Mouse (Mus musculus) forebrain, embryonic 11.5 days (tissue): Measurements from ENCODE around the gene Scrn1. TPM values are rescaled to one million over a fixed set of nuclear protein-coding genes. Genes with fewer than 3 reads are reported as not detected.
A peak's percentile ranks its signal among the peaks of the same experiment; 100 is the strongest.

Experiments
- ATAC-seq: fragments of 200-750 bp; cut with Nextera tagmentation; replicated peaks from 2 replicates; pipeline ENCODE4 v1.8.0; 2017; ENCODE audit warnings: moderate TSS enrichment; ENCODE audit not compliant: low FRiP score
- DNase-seq: peaks from one replicate; pipeline ENCODE4 v3.0.0-alpha.2; 2017; ENCODE audit warnings: low spot score
- H3K27ac ChIP-seq: fragments of 300-500 bp; sonication (generic); 2 replicates; pipeline ENCODE4 v1.5.1; 2014; ENCODE audit warnings: low read depth, low read length
- H3K27me3 ChIP-seq: fragments of 300-500 bp; sonication (generic); 2 replicates; pipeline ENCODE4 v1.6.1; 2014; ENCODE audit warnings: mild to moderate bottlenecking, low read length, mixed read lengths; ENCODE audit not compliant: control insufficient read depth, insufficient read depth
- H3K36me3 ChIP-seq: fragments of 300-500 bp; sonication (generic); 2 replicates; pipeline ENCODE4 v1.6.1; 2014; ENCODE audit warnings: mild to moderate bottlenecking, low read length, moderate library complexity, mixed read lengths; ENCODE audit not compliant: control insufficient read depth, insufficient read depth
- H3K4me1 ChIP-seq: fragments of 300-500 bp; sonication (generic); replicated peaks from 2 replicates; pipeline ENCODE4 v1.6.1; 2014; ENCODE audit warnings: low read length, mixed read lengths; ENCODE audit not compliant: control insufficient read depth, insufficient read depth
- H3K4me2 ChIP-seq: fragments of 300-500 bp; sonication (generic); 2 replicates; pipeline ENCODE4 v1.6.1; 2014; ENCODE audit warnings: low read depth, mild to moderate bottlenecking, low read length, moderate library complexity, mixed read lengths; ENCODE audit not compliant: severe bottlenecking
- H3K4me3 ChIP-seq: fragments of 300-500 bp; sonication (generic); 2 replicates; pipeline ENCODE4 v1.5.1; 2014; ENCODE audit warnings: low read depth, low read length
- H3K9ac ChIP-seq: fragments of 300-500 bp; sonication (generic); 2 replicates; pipeline ENCODE4 v1.6.1; 2014; ENCODE audit warnings: low read length
- H3K9me3 ChIP-seq: fragments of 300-500 bp; sonication (generic); 2 replicates; pipeline ENCODE4 v1.6.1; 2016; ENCODE audit warnings: low read length, mixed read lengths; ENCODE audit not compliant: control insufficient read depth
- WGBS: fragments of 180-500 bp; shearing (Covaris S2); extraction: QIAGEN DNeasy Blood & Tissue Kit; methylation state at CpG from one replicate; pipeline ENCODE4 v1.1.7; 2014; 5-methylcytosine and 5-hydroxymethylcytosine counted together
- polyA plus RNA-seq: library from polyadenylated mRNA; unstranded; fragments of >200 nt; fragmentation: Nextera tagmentation; extraction: Ambion mirVana; gene quantifications from 2 replicates; pipeline ENCODE4 v1.2.1, GENCODE M21; 2014

The Scrn1 gene
- polyA plus RNA-seq, 1 experiment from 2014 or later: 102 TPM

DNA sequence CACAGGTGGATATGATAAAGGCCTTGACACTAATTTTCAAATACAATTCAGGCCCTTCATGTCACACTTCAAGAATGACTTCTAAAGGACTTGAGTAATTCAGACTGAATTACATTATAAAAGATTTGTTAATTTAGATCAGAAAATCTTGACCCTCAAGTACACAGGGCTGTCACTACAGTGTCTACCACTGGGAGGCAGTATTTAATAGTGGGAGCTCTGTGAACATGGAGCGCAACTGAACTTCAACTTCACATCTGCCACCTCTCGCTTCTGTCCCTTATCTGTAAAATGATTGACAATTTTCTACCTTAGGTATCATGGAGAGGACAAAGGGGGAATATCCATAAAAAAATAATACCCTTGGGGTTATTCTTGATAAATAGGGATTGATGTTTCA, 19.9 kb upstream of the Scrn1 start:
- DNase-seq (no peak), ATAC-seq (no peak)
- Histone ChIP-seq H3K4me2 (no peak overlapping the region), H3K9me3 (no peaks in the 10 kb centered on the region), H3K4me1 (no peaks in the 10 kb centered on the region), H3K36me3 (no peaks in the 10 kb centered on the region), H3K4me3 (no peak overlapping the region), H3K9ac (no peak overlapping the region), H3K27ac (no peak overlapping the region), H3K27me3 (no peaks in the 10 kb centered on the region)
- WGBS: 22% methylated on average over 2 of the region's 2 CpGs

DNA sequence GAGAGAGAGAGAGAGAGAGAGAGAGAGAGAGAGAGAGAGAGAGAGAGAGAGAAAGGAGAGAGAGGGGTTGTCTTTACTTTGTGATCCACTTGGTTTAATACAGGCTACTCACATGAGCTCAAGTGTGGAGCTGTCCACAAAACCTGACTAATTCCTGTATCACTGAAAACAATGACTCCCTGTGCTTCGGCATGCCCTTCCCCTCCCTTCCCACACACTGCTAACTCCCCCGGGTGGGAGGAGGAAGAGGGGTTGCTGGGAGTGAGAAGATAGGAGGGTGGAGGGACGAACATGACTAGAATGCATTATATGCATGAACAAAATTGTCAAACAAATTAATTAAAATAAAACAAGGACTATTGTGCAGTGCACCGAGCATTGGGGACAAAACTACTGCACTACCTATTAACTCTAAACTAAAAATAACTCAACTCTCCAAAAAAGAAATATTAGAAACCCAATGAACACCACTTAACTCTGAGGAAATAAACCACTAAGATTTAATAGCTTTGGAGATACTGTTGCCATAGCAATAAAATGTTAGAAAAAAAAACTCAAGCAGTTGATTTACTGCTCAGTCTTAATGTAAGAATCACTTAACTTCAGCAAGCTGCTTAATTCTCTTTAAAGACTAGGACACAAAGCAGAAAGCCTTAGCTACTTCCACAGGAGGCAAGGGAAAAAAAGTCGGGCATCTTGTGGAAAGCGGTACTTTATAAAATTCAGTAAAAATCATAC, 7.1 kb upstream of the Scrn1 start:
- Histone ChIP-seq H3K36me3 (no peaks in the 10 kb centered on the region), H3K27ac (no peak overlapping the region; the same call in 1 of the 2 replicates), H3K9ac (0 out of 2 replicates have a peak overlapping the region, but pooled peaks have one; percentile 9), H3K27me3 (no peaks in the 10 kb centered on the region), H3K9me3 (no peaks in the 10 kb centered on the region), H3K4me1 (peaks cover 10% of the 10 kb centered on the region), H3K4me3 (no peak overlapping the region), H3K4me2 (no peak overlapping the region)
- ATAC-seq (peak; percentile 69; the same call in 1 of the 2 replicates), DNase-seq (no peak)
- 27% methylated on average over 6 of the region's 6 CpGs for WGBS

DNA sequence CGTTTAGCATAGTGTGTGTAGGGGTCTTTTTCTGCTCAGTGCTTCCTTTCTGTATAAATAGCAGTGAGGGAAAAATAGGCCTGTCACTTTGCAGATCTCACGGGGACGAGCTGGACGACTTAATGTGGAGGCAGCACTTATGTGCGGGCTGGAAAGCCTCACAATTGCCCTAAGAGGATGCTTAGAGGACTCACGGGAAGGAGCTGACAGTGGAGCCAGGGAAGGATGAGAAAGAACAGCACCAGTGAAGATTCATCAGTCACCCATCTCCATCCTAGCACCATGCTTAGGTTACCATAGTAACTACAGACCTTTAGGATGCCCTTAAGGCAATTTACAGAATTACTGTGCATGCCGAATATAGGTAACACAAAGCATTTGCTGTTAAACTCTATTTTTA, 3.5 kb upstream of the Scrn1 start:
- no peak for DNase-seq
- no peaks in the 10 kb centered on the region for H3K27me3 ChIP-seq
- peaks cover 14% of the 10 kb centered on the region for H3K4me1 ChIP-seq
- H3K27ac ChIP-seq: no peak overlapping the region
- no peak for ATAC-seq
- H3K4me3 ChIP-seq: no peak overlapping the region
- H3K9ac ChIP-seq: no peak overlapping the region
- H3K4me2 ChIP-seq: no peak overlapping the region
- WGBS: 38% methylated on average over 7 of the region's 7 CpGs
- no peaks in the 10 kb centered on the region for H3K36me3 ChIP-seq
- no peaks in the 10 kb centered on the region for H3K9me3 ChIP-seq

- no peak for DNase-seq
- H3K4me1 ChIP-seq: peaks cover 18% of the 10 kb centered on the region
- H3K9ac ChIP-seq: peak overlapping the region; percentile 87
- no peaks in the 10 kb centered on the region for H3K36me3 ChIP-seq
- H3K9me3 ChIP-seq: no peaks in the 10 kb centered on the region
- ATAC-seq: no peak; the same call in 1 of the 2 replicates
- peak overlapping the region; percentile 69 for H3K4me3 ChIP-seq
- peak overlapping the region; percentile 71 for H3K4me2 ChIP-seq
- peak overlapping the region; percentile 77 for H3K27ac ChIP-seq
- 10% methylated on average over 6 of the region's 6 CpGs for WGBS
- H3K27me3 ChIP-seq: no peaks in the 10 kb centered on the region
These were observed 244 bp upstream of the Scrn1 start for GRCm38 (mm10) chr6:54566546-54566919.

DNA sequence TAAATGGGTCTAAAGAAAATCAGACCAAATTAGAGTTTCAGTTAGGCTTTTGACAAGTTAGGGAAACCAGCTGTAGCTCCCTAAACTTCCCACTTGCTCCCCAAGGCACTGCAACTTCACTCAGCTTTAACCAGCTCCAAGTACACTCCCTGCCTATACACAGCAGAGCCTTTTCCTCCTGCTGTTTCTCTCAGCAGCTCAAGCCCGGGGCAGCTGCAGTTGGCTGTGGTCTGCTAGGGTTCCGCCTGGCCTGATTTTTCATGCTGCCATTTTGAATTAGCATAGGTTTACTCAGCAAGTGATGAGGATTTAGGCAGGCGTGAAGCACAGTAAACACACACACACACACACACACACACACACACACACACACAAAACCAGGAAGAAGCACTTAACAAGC, 1.3 kb downstream of the Scrn1 start:
- Histone ChIP-seq H3K4me2 (peak overlapping the region; percentile 71), H3K4me3 (peak overlapping the region; percentile 69), H3K4me1 (peaks cover 16% of the 10 kb centered on the region), H3K27ac (peak overlapping the region; percentile 77; the same call in 1 of the 2 replicates), H3K9ac (peak overlapping the region; percentile 87), H3K9me3 (no peaks in the 10 kb centered on the region), H3K36me3 (no peaks in the 10 kb centered on the region), H3K27me3 (no peaks in the 10 kb centered on the region)
- peak; percentile 68 for DNase-seq
- 13% methylated on average over 3 of the region's 3 CpGs for WGBS
- ATAC-seq: no peak

DNA sequence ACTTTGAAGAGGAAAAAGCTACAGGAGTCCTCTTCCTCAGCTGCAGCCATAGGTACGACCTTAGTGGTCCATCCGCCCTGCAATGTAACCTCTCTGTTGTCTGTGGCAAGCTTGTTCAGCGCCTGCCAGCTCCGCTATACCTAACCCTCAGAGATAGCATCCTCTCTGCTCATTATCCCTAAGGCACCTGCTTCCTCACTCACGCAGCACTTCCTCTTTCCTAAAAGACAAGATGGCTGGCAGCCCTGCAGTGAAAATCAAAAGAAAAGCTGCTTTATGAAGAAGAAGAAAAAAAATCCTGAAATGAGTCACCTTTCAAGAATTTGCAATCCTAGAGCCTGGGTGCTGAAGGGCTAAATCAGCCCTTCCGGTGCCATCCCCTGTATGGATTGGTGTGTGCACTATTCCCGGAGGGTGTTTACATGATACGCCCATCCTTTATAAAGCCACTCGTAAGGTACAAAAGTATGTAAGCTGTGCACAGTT, 1.7 kb downstream of the Scrn1 start:
- ATAC-seq (no peak), DNase-seq (no peak)
- 60% methylated on average over 9 of the region's 9 CpGs for WGBS
- Histone ChIP-seq H3K9ac (peak overlapping the region; percentile 87), H3K36me3 (no peaks in the 10 kb centered on the region), H3K4me1 (peaks cover 13% of the 10 kb centered on the region; the same call in 1 of the 2 replicates), H3K4me3 (peak overlapping the region; percentile 69), H3K4me2 (peak overlapping the region; percentile 71), H3K27me3 (no peaks in the 10 kb centered on the region), H3K27ac (no peak overlapping the region), H3K9me3 (no peaks in the 10 kb centered on the region)

GRCm38 (mm10) chr6:54563561-54563960, 2.7 kb downstream of the Scrn1 start:
- DNase-seq (no peak), ATAC-seq (no peak)
- peak overlapping the region; percentile 27; the same call in 1 of the 2 replicates for H3K4me2 ChIP-seq
- H3K27ac ChIP-seq: no peak overlapping the region
- H3K9ac ChIP-seq: no peak overlapping the region
- 84% methylated on average over 4 of the region's 4 CpGs for WGBS
- H3K4me1 ChIP-seq: peaks cover 13% of the 10 kb centered on the region; the same call in 1 of the 2 replicates
- no peaks in the 10 kb centered on the region for H3K36me3 ChIP-seq
- no peaks in the 10 kb centered on the region for H3K27me3 ChIP-seq
- H3K4me3 ChIP-seq: no peak overlapping the region
- H3K9me3 ChIP-seq: no peaks in the 10 kb centered on the region

DNA sequence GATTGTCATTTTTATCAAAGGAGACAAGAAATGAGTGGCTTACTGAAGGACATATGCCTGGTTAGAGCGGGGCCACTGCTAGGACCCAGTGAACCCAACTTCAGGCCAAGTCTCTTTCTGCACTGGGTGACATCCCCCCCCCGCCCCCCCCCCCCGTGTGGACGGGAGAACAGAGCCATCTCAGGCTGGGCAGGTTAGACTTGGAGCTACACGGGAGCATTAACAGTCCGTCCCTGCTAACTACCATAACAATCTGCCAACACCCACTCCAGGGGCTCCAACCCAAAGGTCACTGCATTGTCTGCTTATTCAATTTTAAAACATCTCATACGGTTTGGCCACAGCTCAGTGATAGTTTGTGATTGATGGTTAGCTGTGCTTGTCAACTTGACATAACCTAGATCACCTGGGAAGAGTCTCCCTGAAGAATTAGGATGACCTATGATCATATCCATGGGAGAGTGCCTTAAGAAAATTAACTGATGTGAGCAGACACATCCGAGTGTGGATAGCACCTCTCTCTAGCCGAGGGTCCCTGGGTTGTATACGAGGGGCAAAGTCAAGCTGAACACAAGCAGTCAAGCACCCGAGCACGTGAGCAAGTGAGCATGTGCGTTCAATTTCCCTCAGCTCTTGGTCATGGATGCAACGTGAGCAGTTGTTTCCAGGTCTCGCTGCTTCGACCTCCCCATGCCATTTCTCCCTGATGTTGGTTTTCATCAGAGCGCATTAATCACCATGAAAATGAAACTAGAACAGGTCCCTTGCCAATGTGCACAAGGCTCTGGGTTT, 4.1 kb downstream of the Scrn1 start:
- no peaks in the 10 kb centered on the region for H3K27me3 ChIP-seq
- H3K4me1 ChIP-seq: peaks cover 12% of the 10 kb centered on the region; the same call in 1 of the 2 replicates
- H3K9me3 ChIP-seq: no peaks in the 10 kb centered on the region
- 75% methylated on average over 17 of the region's 17 CpGs for WGBS
- H3K4me3 ChIP-seq: no peak overlapping the region
- no peak overlapping the region for H3K4me2 ChIP-seq
- ATAC-seq: no peak
- H3K27ac ChIP-seq: no peak overlapping the region
- no peaks in the 10 kb centered on the region for H3K36me3 ChIP-seq
- DNase-seq: no peak
- H3K9ac ChIP-seq: no peak overlapping the region
